Mouse (Mus musculus): ENCODE results near the gene Amz2. TPM values are rescaled to one million over a fixed set of nuclear protein-coding genes. Genes with fewer than 3 reads are reported as not detected.

Gene Amz2
- polyA plus RNA-seq, 1 experiment from 2014 or later: 59.4 TPM

- 30% methylated on average over 6 of the region's 6 CpGs for WGBS
- ATAC-seq: no peak
- peak overlapping the region; percentile 31; the same call in 1 of the 2 replicates for H3K27ac ChIP-seq (ENCODE audit: low read depth, low read length)
These were observed 50.9 kb downstream of the Amz2 start for GRCm38 (mm10) chr11:109476653-109477052.

GRCm38 (mm10) chr11:109477606-109478380, 52.0 kb downstream of the Amz2 start:
- ATAC-seq: no peak

More at GRCm38 (mm10) chr11:109476653-109477052, 50.9 kb downstream of the Amz2 start:
- H3K27me3 ChIP-seq (replicated peaks; ENCODE audit: control insufficient read depth, insufficient read depth, low read length): no peaks in the 10 kb centered on the region
- no peaks in the 10 kb centered on the region for H3K36me3 ChIP-seq (ENCODE audit: control insufficient read depth, insufficient read depth, low read length)
- no peak overlapping the region for H3K9ac ChIP-seq (ENCODE audit: low read depth, low read length)
- no peaks in the 10 kb centered on the region for H3K9me3 ChIP-seq (ENCODE audit: control insufficient read depth, low read length)
- no peak overlapping the region for H3K4me2 ChIP-seq (ENCODE audit: low read length)
- no peak overlapping the region for H3K4me3 ChIP-seq (ENCODE audit: low read length)
- H3K4me1 ChIP-seq (ENCODE audit: control insufficient read depth, insufficient read depth, low read depth, low read length): peaks cover 11% of the 10 kb centered on the region

GRCm38 (mm10) chr11:109479575-109480285, 54.0 kb downstream of the Amz2 start:
- no peaks in the 10 kb centered on the region for H3K9me3 ChIP-seq (ENCODE audit: control insufficient read depth, low read length)
- 41% methylated on average over 16 of the region's 16 CpGs for WGBS
- ATAC-seq: no peak
- no peaks in the 10 kb centered on the region for H3K27me3 ChIP-seq (replicated peaks; ENCODE audit: control insufficient read depth, insufficient read depth, low read length)
- no peak overlapping the region for H3K9ac ChIP-seq (ENCODE audit: low read depth, low read length)
- H3K4me2 ChIP-seq (ENCODE audit: low read length): no peak overlapping the region
- H3K36me3 ChIP-seq (ENCODE audit: control insufficient read depth, insufficient read depth, low read length): no peaks in the 10 kb centered on the region
- H3K27ac ChIP-seq (ENCODE audit: low read depth, low read length): no peak overlapping the region
- no peak overlapping the region for H3K4me3 ChIP-seq (ENCODE audit: low read length)
- no peaks in the 10 kb centered on the region for H3K4me1 ChIP-seq (ENCODE audit: control insufficient read depth, insufficient read depth, low read depth, low read length)

More at GRCm38 (mm10) chr11:109477606-109478380, 52.0 kb downstream of the Amz2 start:
- H3K27me3 ChIP-seq (replicated peaks; ENCODE audit: control insufficient read depth, insufficient read depth, low read length): no peaks in the 10 kb centered on the region
- peaks cover 5% of the 10 kb centered on the region for H3K4me1 ChIP-seq (ENCODE audit: control insufficient read depth, insufficient read depth, low read depth, low read length)
- H3K4me2 ChIP-seq (ENCODE audit: low read length): no peak overlapping the region
- H3K27ac ChIP-seq (ENCODE audit: low read depth, low read length): no peak overlapping the region
- no peak overlapping the region for H3K4me3 ChIP-seq (ENCODE audit: low read length)
- no peaks in the 10 kb centered on the region for H3K36me3 ChIP-seq (ENCODE audit: control insufficient read depth, insufficient read depth, low read length)
- no peak overlapping the region for H3K9ac ChIP-seq (ENCODE audit: low read depth, low read length)
- 44% methylated on average over 16 of the region's 16 CpGs for WGBS
- H3K9me3 ChIP-seq (ENCODE audit: control insufficient read depth, low read length): no peaks in the 10 kb centered on the region

GRCm38 (mm10) chr11:109480440-109480839, 54.7 kb downstream of the Amz2 start:
- no peak overlapping the region for H3K9ac ChIP-seq (ENCODE audit: low read depth, low read length)
- H3K27ac ChIP-seq (ENCODE audit: low read depth, low read length): no peak overlapping the region
- no peaks in the 10 kb centered on the region for H3K27me3 ChIP-seq (replicated peaks; ENCODE audit: control insufficient read depth, insufficient read depth, low read length)
- H3K36me3 ChIP-seq (ENCODE audit: control insufficient read depth, insufficient read depth, low read length): no peaks in the 10 kb centered on the region
- H3K4me2 ChIP-seq (ENCODE audit: low read length): no peak overlapping the region
- no peaks in the 10 kb centered on the region for H3K4me1 ChIP-seq (ENCODE audit: control insufficient read depth, insufficient read depth, low read depth, low read length)
- WGBS: 82% methylated on average over 8 of the region's 8 CpGs
- no peak overlapping the region for H3K4me3 ChIP-seq (ENCODE audit: low read length)
- no peaks in the 10 kb centered on the region for H3K9me3 ChIP-seq (ENCODE audit: control insufficient read depth, low read length)
- no peak for ATAC-seq

GRCm38 (mm10) chr11:109485398-109486045, 59.8 kb downstream of the Amz2 start:
- no peak for ATAC-seq
- no peaks in the 10 kb centered on the region for H3K4me1 ChIP-seq (ENCODE audit: control insufficient read depth, insufficient read depth, low read depth, low read length)
- H3K4me3 ChIP-seq (ENCODE audit: low read length): no peak overlapping the region
- no peaks in the 10 kb centered on the region for H3K36me3 ChIP-seq (ENCODE audit: control insufficient read depth, insufficient read depth, low read length)
- H3K4me2 ChIP-seq (ENCODE audit: low read length): no peak overlapping the region
- no peak overlapping the region for H3K9ac ChIP-seq (ENCODE audit: low read depth, low read length)
- 79% methylated on average over 15 of the region's 15 CpGs for WGBS
- no peak overlapping the region for H3K27ac ChIP-seq (ENCODE audit: low read depth, low read length)
- H3K9me3 ChIP-seq (ENCODE audit: control insufficient read depth, low read length): no peaks in the 10 kb centered on the region
- H3K27me3 ChIP-seq (replicated peaks; ENCODE audit: control insufficient read depth, insufficient read depth, low read length): no peaks in the 10 kb centered on the region

- ATAC-seq: no peak
- H3K36me3 ChIP-seq (ENCODE audit: control insufficient read depth, insufficient read depth, low read length): no peaks in the 10 kb centered on the region
- no peak overlapping the region for H3K27ac ChIP-seq (ENCODE audit: low read depth, low read length)
- no peak overlapping the region for H3K9ac ChIP-seq (ENCODE audit: low read depth, low read length)
- no peak overlapping the region for H3K4me2 ChIP-seq (ENCODE audit: low read length)
- 52% methylated on average over 1 of the region's 1 CpGs for WGBS
- H3K9me3 ChIP-seq (ENCODE audit: control insufficient read depth, low read length): no peaks in the 10 kb centered on the region
- no peaks in the 10 kb centered on the region for H3K4me1 ChIP-seq (ENCODE audit: control insufficient read depth, insufficient read depth, low read depth, low read length)
- H3K4me3 ChIP-seq (ENCODE audit: low read length): no peak overlapping the region
- H3K27me3 ChIP-seq (replicated peaks; ENCODE audit: control insufficient read depth, insufficient read depth, low read length): no peaks in the 10 kb centered on the region
These were observed 61.4 kb downstream of the Amz2 start for GRCm38 (mm10) chr11:109487111-109487510.

GRCm38 (mm10) chr11:109487991-109488684, 62.4 kb downstream of the Amz2 start:
- no peak for ATAC-seq
- H3K36me3 ChIP-seq (ENCODE audit: control insufficient read depth, insufficient read depth, low read length): no peaks in the 10 kb centered on the region
- no peak overlapping the region for H3K27ac ChIP-seq (ENCODE audit: low read depth, low read length)
- no peaks in the 10 kb centered on the region for H3K4me1 ChIP-seq (ENCODE audit: control insufficient read depth, insufficient read depth, low read depth, low read length)
- 87% methylated on average over 10 of the region's 10 CpGs for WGBS
- no peak overlapping the region for H3K4me3 ChIP-seq (ENCODE audit: low read length)
- H3K27me3 ChIP-seq (replicated peaks; ENCODE audit: control insufficient read depth, insufficient read depth, low read length): no peaks in the 10 kb centered on the region
- H3K4me2 ChIP-seq (ENCODE audit: low read length): no peak overlapping the region
- no peak overlapping the region for H3K9ac ChIP-seq (ENCODE audit: low read depth, low read length)
- H3K9me3 ChIP-seq (ENCODE audit: control insufficient read depth, low read length): no peaks in the 10 kb centered on the region

GRCm38 (mm10) chr11:109489763-109490162, 64.0 kb downstream of the Amz2 start:
- ATAC-seq: no peak
- Histone ChIP-seq H3K27me3 (replicated peaks; ENCODE audit: control insufficient read depth, insufficient read depth, low read length) (no peaks in the 10 kb centered on the region), H3K27ac (ENCODE audit: low read depth, low read length) (no peak overlapping the region), H3K4me2 (ENCODE audit: low read length) (no peak overlapping the region), H3K9me3 (ENCODE audit: control insufficient read depth, low read length) (no peaks in the 10 kb centered on the region), H3K4me1 (ENCODE audit: control insufficient read depth, insufficient read depth, low read depth, low read length) (no peaks in the 10 kb centered on the region), H3K9ac (ENCODE audit: low read depth, low read length) (no peak overlapping the region), H3K4me3 (ENCODE audit: low read length) (no peak overlapping the region), H3K36me3 (ENCODE audit: control insufficient read depth, insufficient read depth, low read length) (no peaks in the 10 kb centered on the region)
- WGBS: 88% methylated on average over 2 of the region's 2 CpGs
